Mouse (Mus musculus) neural tube, embryonic 13.5 days (tissue): Measurements from ENCODE around the gene Nrxn3. TPM values are rescaled to one million over a fixed set of nuclear protein-coding genes. Genes with fewer than 3 reads are reported as not detected.

ENCODE experiments used
- ATAC-seq: fragments of 200-750 bp; cut with Nextera tagmentation; 2 replicates; pipeline ENCODE4 v1.8.0; 2017; ENCODE audit warnings: low read depth, mild to moderate bottlenecking, moderate TSS enrichment, moderate library complexity
- H3K27ac ChIP-seq: fragments of 300-500 bp; sonication (generic); replicated peaks from 2 replicates; pipeline ENCODE4 v1.5.1; 2015; ENCODE audit warnings: moderate library complexity, mild to moderate bottlenecking, inconsistent platforms
- H3K27me3 ChIP-seq: fragments of 300-500 bp; sonication (generic); 2 replicates; pipeline ENCODE4 v1.6.1; 2015; ENCODE audit warnings: mild to moderate bottlenecking, inconsistent platforms
- H3K36me3 ChIP-seq: fragments of 300-500 bp; sonication (generic); 2 replicates; pipeline ENCODE4 v1.6.1; 2015; ENCODE audit warnings: mild to moderate bottlenecking, inconsistent platforms
- H3K4me1 ChIP-seq: fragments of 300-500 bp; sonication (generic); replicated peaks from 2 replicates; pipeline ENCODE4 v1.6.1; 2015; ENCODE audit warnings: inconsistent platforms
- H3K4me2 ChIP-seq: fragments of 300-500 bp; sonication (generic); 2 replicates; pipeline ENCODE4 v1.6.1; 2015; ENCODE audit warnings: inconsistent platforms, mild to moderate bottlenecking, moderate library complexity
- H3K4me3 ChIP-seq: fragments of 300-500 bp; sonication (generic); 2 replicates; pipeline ENCODE4 v1.5.1; 2015; ENCODE audit warnings: mild to moderate bottlenecking, inconsistent platforms
- H3K9ac ChIP-seq: fragments of 300-500 bp; sonication (generic); 2 replicates; pipeline ENCODE4 v1.6.1; 2015; ENCODE audit warnings: moderate library complexity, mild to moderate bottlenecking, inconsistent platforms
- H3K9me3 ChIP-seq: fragments of 300-500 bp; sonication (generic); 2 replicates; pipeline ENCODE4 v1.6.1; 2016; ENCODE audit warnings: inconsistent platforms
- WGBS: fragments of 180-500 bp; shearing (Covaris S2); methylation state at CpG from one replicate; pipeline ENCODE4 v1.1.7; 2015; 5-methylcytosine and 5-hydroxymethylcytosine counted together
- polyA plus RNA-seq: library from polyadenylated mRNA; unstranded; fragments of >200 nt; fragmentation: Nextera tagmentation; extraction: Ambion mirVana; gene quantifications from 2 replicates; pipeline ENCODE4 v1.2.1, GENCODE M21; 2015

Gene Nrxn3
- polyA plus RNA-seq, 1 experiment from 2014 or later, result 69.7 TPM

GRCm38 (mm10) chr12:88738616-88739015 is 15.9 kb downstream of the Nrxn3 start:
- Histone ChIP-seq H3K27ac (no peak overlapping the region), H3K4me3 (no peak overlapping the region), H3K4me2 (no peak overlapping the region), H3K27me3 (no peaks in the 10 kb centered on the region), H3K4me1 (no peaks in the 10 kb centered on the region), H3K36me3 (no peaks in the 10 kb centered on the region), H3K9me3 (no peaks in the 10 kb centered on the region), H3K9ac (no peak overlapping the region)
- 69% methylated on average over 4 of the region's 4 CpGs for whole genome bisulfite sequencing
- no peak for ATAC-seq

- Histone ChIP-seq H3K36me3 (no peaks in the 10 kb centered on the region), H3K9me3 (no peaks in the 10 kb centered on the region), H3K4me2 (no peak overlapping the region), H3K4me1 (no peaks in the 10 kb centered on the region), H3K27me3 (no peaks in the 10 kb centered on the region), H3K9ac (no peak overlapping the region), H3K4me3 (no peak overlapping the region), H3K27ac (no peak overlapping the region)
- 73% methylated on average over 5 of the region's 5 CpGs for WGBS
- no peak for ATAC-seq
Observed at GRCm38 (mm10) chr12:88746788-88747187, 24.1 kb downstream of the Nrxn3 start.

GRCm38 (mm10) chr12:88764791-88765190 is 42.1 kb downstream of the Nrxn3 start:
- Histone ChIP-seq H3K36me3 (no peaks in the 10 kb centered on the region), H3K4me1 (no peaks in the 10 kb centered on the region), H3K9ac (no peak overlapping the region), H3K27ac (no peak overlapping the region), H3K27me3 (no peaks in the 10 kb centered on the region), H3K9me3 (no peaks in the 10 kb centered on the region), H3K4me3 (no peak overlapping the region), H3K4me2 (no peak overlapping the region)
- no peak for ATAC-seq
- WGBS, result 75% methylated on average over 2 of the region's 2 CpGs

GRCm38 (mm10) chr12:88774666-88775065 is 52.0 kb downstream of the Nrxn3 start:
- Histone ChIP-seq H3K27me3 (no peaks in the 10 kb centered on the region), H3K36me3 (no peaks in the 10 kb centered on the region), H3K4me1 (no peaks in the 10 kb centered on the region), H3K9ac (no peak overlapping the region), H3K9me3 (peaks cover 6% of the 10 kb centered on the region; the same call in 1 of the 2 replicates), H3K4me3 (no peak overlapping the region), H3K4me2 (no peak overlapping the region), H3K27ac (no peak overlapping the region)
- no peak for ATAC-seq
- WGBS, result 90% methylated on average over 2 of the region's 2 CpGs

GRCm38 (mm10) chr12:88778036-88778435 is 55.4 kb downstream of the Nrxn3 start:
- no peak overlapping the region for H3K4me3 ChIP-seq
- ATAC-seq, result no peak
- H3K27me3 ChIP-seq, result no peaks in the 10 kb centered on the region
- WGBS, result 93% methylated on average over 1 of the region's 1 CpGs
- H3K4me2 ChIP-seq, result no peak overlapping the region
- peaks cover 1% of the 10 kb centered on the region; the same call in 1 of the 2 replicates for H3K4me1 ChIP-seq
- H3K9ac ChIP-seq, result no peak overlapping the region
- H3K27ac ChIP-seq, result no peak overlapping the region
- no peaks in the 10 kb centered on the region for H3K9me3 ChIP-seq
- H3K36me3 ChIP-seq, result no peaks in the 10 kb centered on the region

- H3K4me2 ChIP-seq, result peak overlapping the region; percentile 29
- H3K4me3 ChIP-seq, result no peak overlapping the region
- no peaks in the 10 kb centered on the region for H3K9me3 ChIP-seq
- no peaks in the 10 kb centered on the region for H3K27me3 ChIP-seq
- H3K27ac ChIP-seq, result peak overlapping the region; percentile 81
- H3K4me1 ChIP-seq, result peaks cover 22% of the 10 kb centered on the region
- ATAC-seq, result peak; percentile 94
- no peaks in the 10 kb centered on the region for H3K36me3 ChIP-seq
- 23% methylated on average over 10 of the region's 10 CpGs for WGBS
- H3K9ac ChIP-seq, result 0 out of 2 replicates have a peak overlapping the region, but pooled peaks have one; percentile 31
Observed at GRCm38 (mm10) chr12:88784199-88785147, 61.8 kb downstream of the Nrxn3 start.

GRCm38 (mm10) chr12:88793314-88793713 is 70.6 kb downstream of the Nrxn3 start:
- Histone ChIP-seq H3K4me1 (no peaks in the 10 kb centered on the region), H3K9ac (no peak overlapping the region), H3K27me3 (no peaks in the 10 kb centered on the region), H3K27ac (no peak overlapping the region), H3K4me2 (no peak overlapping the region), H3K9me3 (no peaks in the 10 kb centered on the region), H3K36me3 (peaks cover 16% of the 10 kb centered on the region), H3K4me3 (no peak overlapping the region)
- ATAC-seq, result no peak
- WGBS, result 76% methylated on average over 1 of the region's 1 CpGs

GRCm38 (mm10) chr12:88800990-88801655 is 78.4 kb downstream of the Nrxn3 start:
- Histone ChIP-seq H3K9ac (no peak overlapping the region), H3K27me3 (no peaks in the 10 kb centered on the region), H3K4me2 (peak overlapping the region; percentile 15; the same call in 1 of the 2 replicates), H3K9me3 (no peaks in the 10 kb centered on the region), H3K36me3 (no peaks in the 10 kb centered on the region; the same call in 1 of the 2 replicates), H3K27ac (peak overlapping the region; percentile 75), H3K4me1 (peaks cover 22% of the 10 kb centered on the region), H3K4me3 (no peak overlapping the region)
- WGBS, result 9% methylated on average over 6 of the region's 6 CpGs
- peak; percentile 92 for ATAC-seq

- Histone ChIP-seq H3K4me3 (no peak overlapping the region), H3K9ac (no peak overlapping the region), H3K4me1 (peaks cover 22% of the 10 kb centered on the region), H3K27ac (peak overlapping the region; percentile 75; the same call in 1 of the 2 replicates), H3K36me3 (no peaks in the 10 kb centered on the region), H3K4me2 (no peak overlapping the region), H3K27me3 (no peaks in the 10 kb centered on the region), H3K9me3 (no peaks in the 10 kb centered on the region)
- no peak for ATAC-seq
- 24% methylated on average over 1 of the region's 1 CpGs for WGBS
Observed at GRCm38 (mm10) chr12:88801656-88802007, 79.0 kb downstream of the Nrxn3 start.

GRCm38 (mm10) chr12:88808947-88809346 is 86.3 kb downstream of the Nrxn3 start:
- no peaks in the 10 kb centered on the region for H3K27me3 ChIP-seq
- WGBS, result 89% methylated on average over 1 of the region's 1 CpGs
- H3K4me2 ChIP-seq, result no peak overlapping the region
- H3K36me3 ChIP-seq, result no peaks in the 10 kb centered on the region
- no peak overlapping the region for H3K9ac ChIP-seq
- peaks cover 11% of the 10 kb centered on the region for H3K4me1 ChIP-seq
- H3K27ac ChIP-seq, result no peak overlapping the region
- H3K9me3 ChIP-seq, result no peaks in the 10 kb centered on the region
- no peak overlapping the region for H3K4me3 ChIP-seq
- ATAC-seq, result no peak

GRCm38 (mm10) chr12:88812173-88812572 is 89.5 kb downstream of the Nrxn3 start:
- H3K36me3 ChIP-seq, result no peaks in the 10 kb centered on the region
- no peak overlapping the region for H3K9ac ChIP-seq
- no peak overlapping the region for H3K4me2 ChIP-seq
- H3K27me3 ChIP-seq, result no peaks in the 10 kb centered on the region
- no peak overlapping the region; the same call in 1 of the 2 replicates for H3K27ac ChIP-seq
- peak; percentile 43; the same call in 1 of the 2 replicates for ATAC-seq
- H3K4me3 ChIP-seq, result no peak overlapping the region
- peaks cover 11% of the 10 kb centered on the region for H3K4me1 ChIP-seq
- no peaks in the 10 kb centered on the region for H3K9me3 ChIP-seq
- WGBS, result 51% methylated on average over 5 of the region's 5 CpGs

- Histone ChIP-seq H3K4me2 (no peak overlapping the region), H3K4me1 (peaks cover 21% of the 10 kb centered on the region), H3K27ac (no peak overlapping the region), H3K36me3 (no peaks in the 10 kb centered on the region), H3K9me3 (no peaks in the 10 kb centered on the region), H3K9ac (no peak overlapping the region), H3K27me3 (no peaks in the 10 kb centered on the region), H3K4me3 (no peak overlapping the region)
- 82% methylated on average over 5 of the region's 5 CpGs for WGBS
- ATAC-seq, result no peak
Observed at GRCm38 (mm10) chr12:88816865-88817264, 94.2 kb downstream of the Nrxn3 start.
